Mouse (Mus musculus): ENCODE data around the gene Mcm7. TPM values are rescaled to one million over a fixed set of nuclear protein-coding genes. Genes with fewer than 3 reads are reported as not detected.
A peak's percentile ranks its signal among the peaks of the same experiment; 100 is the strongest.

Mcm7 gene
- total RNA-seq, 2 experiments from 2014 or later = 100 to 155 TPM

- peak; percentile 96 for ATAC-seq (replicated peaks; ENCODE audit: low FRiP score, poor library complexity, severe bottlenecking)
Measured at GRCm38 (mm10) chr5:138160842-138161665, 11.2 kb downstream of the Mcm7 start, which contains the start of gene Cops6. Cops6 (plus strand) TSS chr5:138161071.

GRCm38 (mm10) chr5:138160224-138160762, 11.9 kb downstream of the Mcm7 start:
- ATAC-seq (replicated peaks; ENCODE audit: low FRiP score, poor library complexity, severe bottlenecking) = no peak

DNA sequence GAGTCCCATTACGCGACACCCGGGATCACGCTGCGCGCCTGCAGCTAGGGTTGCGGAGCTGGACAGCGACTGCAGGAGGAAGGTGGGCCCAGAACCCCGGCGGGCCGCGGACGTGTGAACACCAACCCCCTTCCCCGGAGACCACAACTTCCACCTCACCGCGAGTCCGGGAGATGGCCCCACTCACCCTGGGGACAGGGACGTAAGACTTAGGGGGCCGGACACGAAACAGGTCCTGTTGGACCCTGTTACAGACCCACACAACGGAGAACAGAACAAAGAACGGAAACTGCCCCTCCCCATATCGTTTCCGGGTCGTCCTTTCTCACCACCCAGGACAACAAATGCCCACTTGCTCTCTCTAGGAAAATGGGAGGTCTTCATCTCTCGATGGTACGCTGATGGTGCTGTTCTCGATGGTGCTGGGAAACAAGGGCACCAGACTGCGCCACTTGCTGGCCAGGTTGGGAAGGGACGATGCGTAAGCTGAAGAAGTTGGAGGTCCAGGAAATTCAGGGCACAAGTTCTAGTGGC, 16.7 kb downstream of the Mcm7 start, which contains the start of gene Zfp113:
Zfp113 (minus strand) TSS at position 302 of the 534 bp plus-strand sequence.
- ATAC-seq (replicated peaks; ENCODE audit: low FRiP score, poor library complexity, severe bottlenecking) = peak; percentile 96

DNA sequence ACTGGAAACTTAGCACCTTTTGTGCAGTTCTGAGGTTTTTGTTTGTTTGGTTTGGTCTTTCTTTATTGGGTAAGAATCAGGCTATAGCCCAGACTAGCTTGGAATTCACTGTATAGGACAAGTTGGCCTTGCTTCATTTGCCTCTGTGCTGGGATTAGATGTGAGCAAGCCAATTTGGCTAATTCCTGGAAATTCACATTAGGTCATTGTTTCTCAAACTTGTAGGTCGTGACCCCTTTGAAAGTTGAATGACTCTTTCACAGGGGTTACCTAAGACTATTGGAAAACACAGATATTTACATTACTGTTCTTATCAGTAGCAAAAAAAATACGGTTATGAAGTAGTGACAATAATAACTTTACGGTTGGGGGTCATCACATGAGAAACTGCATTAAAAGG, 17.8 kb downstream of the Mcm7 start:
- no peak for ATAC-seq (replicated peaks; ENCODE audit: low FRiP score, poor library complexity, severe bottlenecking)

- no peak for ATAC-seq (replicated peaks; ENCODE audit: low FRiP score, poor library complexity, severe bottlenecking)
Measured at GRCm38 (mm10) chr5:138138585-138138984, 33.6 kb downstream of the Mcm7 start.

DNA sequence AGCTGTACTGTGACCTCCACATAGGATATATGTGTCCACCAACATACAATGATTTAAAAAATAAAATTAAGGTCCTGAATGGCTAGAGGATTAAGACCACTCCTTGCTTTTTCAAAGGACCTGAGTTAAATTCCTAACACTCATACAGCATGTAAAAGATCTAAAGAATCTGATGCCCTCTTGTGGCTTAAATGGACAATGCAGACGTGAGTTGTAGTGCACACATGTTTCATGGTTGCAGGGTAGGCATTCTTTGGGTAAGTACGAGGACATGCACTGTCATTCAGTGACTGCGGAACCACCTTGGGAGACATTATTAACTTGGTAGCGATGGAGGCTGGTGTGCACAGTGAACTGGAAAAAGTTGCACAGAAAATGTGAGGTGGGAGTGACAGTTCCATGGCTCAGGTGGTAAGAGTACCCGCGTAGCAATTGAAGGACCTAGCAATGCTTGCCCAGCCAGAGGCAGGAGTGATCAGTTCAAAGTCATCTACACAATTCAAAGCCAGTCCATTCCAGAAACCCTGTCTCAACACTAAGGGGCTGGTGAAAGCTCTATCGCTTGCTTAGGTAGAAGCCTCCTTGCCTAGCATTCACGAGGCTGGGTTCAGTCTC, 34.2 kb downstream of the Mcm7 start:
- peak; percentile 87 for ATAC-seq (replicated peaks; ENCODE audit: low FRiP score, poor library complexity, severe bottlenecking)

GRCm38 (mm10) chr5:138137257-138137656, 35.0 kb downstream of the Mcm7 start:
- ATAC-seq (replicated peaks; ENCODE audit: low FRiP score, poor library complexity, severe bottlenecking) = no peak

DNA sequence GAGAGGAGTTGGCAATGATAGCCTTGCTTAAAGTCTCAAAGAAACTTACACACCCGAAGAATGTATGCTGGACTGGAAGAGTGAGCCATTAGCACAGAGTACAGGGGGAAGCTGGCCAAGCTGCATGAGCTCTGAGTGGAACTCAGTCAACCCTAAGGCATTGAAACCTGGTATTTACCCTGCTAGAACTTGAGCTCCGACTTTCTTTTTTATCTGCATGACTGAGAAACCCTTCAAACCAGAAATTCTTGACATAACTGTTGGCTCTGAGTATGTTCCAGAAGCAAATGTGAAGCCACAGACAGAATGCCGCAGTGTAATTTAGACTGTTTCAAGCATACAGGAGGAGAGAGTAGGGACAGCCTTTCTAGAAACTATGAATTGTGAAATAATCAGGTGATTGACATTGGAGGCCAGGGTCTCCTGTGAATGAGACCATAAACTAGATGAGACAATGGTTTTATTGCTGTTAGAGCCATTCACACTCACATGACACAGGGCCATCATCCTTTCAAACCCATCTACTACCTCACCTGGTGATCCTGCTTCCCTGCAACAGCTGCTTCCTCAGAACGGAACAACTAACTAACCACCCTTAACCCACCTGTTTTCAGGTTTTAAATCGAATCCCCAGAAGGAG, 39.7 kb downstream of the Mcm7 start:
- no peak for ATAC-seq (replicated peaks; ENCODE audit: low FRiP score, poor library complexity, severe bottlenecking)

- no peak for ATAC-seq (replicated peaks; ENCODE audit: low FRiP score, poor library complexity, severe bottlenecking)
Measured at GRCm38 (mm10) chr5:138118041-138118440, 54.2 kb downstream of the Mcm7 start.

- ATAC-seq (replicated peaks; ENCODE audit: low FRiP score, poor library complexity, severe bottlenecking) = peak; percentile 26
Measured at GRCm38 (mm10) chr5:138117199-138118015, 54.8 kb downstream of the Mcm7 start.

DNA sequence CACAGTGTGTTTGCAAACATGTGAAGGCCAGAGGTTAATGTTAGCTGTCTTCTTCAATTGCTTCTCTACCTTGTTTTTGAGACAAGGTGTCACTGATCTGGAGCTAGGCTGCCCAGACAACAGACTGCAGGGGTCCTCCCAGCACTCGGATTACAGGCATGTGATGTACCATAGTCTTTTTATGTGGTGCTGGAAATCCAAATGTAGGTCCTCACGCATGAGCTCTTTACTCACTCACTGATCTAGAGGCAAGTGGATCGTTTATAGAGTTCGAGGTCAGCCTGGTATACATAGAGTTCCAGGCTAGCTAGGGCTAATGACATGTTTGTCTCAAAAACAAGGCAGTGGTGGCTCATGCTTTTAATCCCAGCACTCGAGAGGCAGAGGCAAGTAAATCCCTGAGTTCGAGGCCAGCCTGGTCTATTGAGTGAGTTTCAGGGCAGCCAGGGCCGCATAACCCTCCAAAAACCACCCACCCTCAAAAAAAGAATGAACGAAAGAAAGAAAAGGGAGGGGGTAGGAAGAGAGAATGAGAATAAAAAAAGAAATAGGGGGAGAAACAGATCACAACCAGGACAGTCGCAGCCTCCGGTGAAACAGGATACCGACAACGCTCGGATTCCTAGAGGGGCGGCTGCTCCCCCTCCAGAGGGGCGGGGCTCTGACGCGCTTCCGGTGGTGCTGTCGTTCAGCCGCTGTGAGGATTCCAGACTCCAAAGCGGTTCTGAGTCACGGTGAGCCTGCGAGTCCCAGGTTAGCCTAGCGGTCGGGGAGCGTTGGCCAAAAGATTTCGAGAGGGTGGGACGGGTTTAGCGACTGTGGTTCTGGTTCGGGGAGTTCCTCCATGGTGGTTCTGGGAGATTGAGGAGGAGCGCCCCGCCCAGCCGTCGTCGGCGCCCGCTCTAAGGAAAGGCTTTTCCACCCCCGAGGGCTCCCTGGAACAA, 55.7 kb downstream of the Mcm7 start, which contains the start of gene Zscan21:
Zscan21 (plus strand) TSS at position 649 of the 944 bp plus-strand sequence.
- peak; percentile 99 for ATAC-seq (replicated peaks; ENCODE audit: low FRiP score, poor library complexity, severe bottlenecking)

Other genes starting within 250 kb of the Mcm7 start
- gene Gjc3, start 209.3 kb downstream of the Mcm7 start, total RNA-seq (2015; ENCODE audit: low replicate concordance) = not detected in 2 replicates
- not detected in 2 replicates for gene Gjc3, start 209.3 kb downstream of the Mcm7 start, total RNA-seq (2017; ENCODE audit: low replicate concordance)
- gene Azgp1, start 190.9 kb downstream of the Mcm7 start, total RNA-seq (2015; ENCODE audit: low replicate concordance) = not detected in 2 replicates
- not detected in 2 replicates for gene Azgp1, start 190.9 kb downstream of the Mcm7 start, total RNA-seq (2017; ENCODE audit: low replicate concordance)
- gene Smok3a, start 151.2 kb downstream of the Mcm7 start, total RNA-seq (2015; ENCODE audit: low replicate concordance) = not detected in 2 replicates
- 0.09 TPM in 1 of 2 replicates, not detected in the other for gene Smok3a, start 151.2 kb downstream of the Mcm7 start, total RNA-seq (2017; ENCODE audit: low replicate concordance)
- gene Smok3b, start 151.0 kb downstream of the Mcm7 start, total RNA-seq (2015; ENCODE audit: low replicate concordance) = not detected in 2 replicates
- not detected in 2 replicates for gene Smok3b, start 151.0 kb downstream of the Mcm7 start, total RNA-seq (2017; ENCODE audit: low replicate concordance)
- gene Smok3c, start 119.2 kb downstream of the Mcm7 start, total RNA-seq (2015; ENCODE audit: low replicate concordance) = not detected in 2 replicates
- gene Smok3c, start 119.2 kb downstream of the Mcm7 start, total RNA-seq (2017; ENCODE audit: low replicate concordance) = not detected in 2 replicates
- 10.0 and 15.7 TPM in 2 replicates for gene Zkscan1, start 87.3 kb downstream of the Mcm7 start, total RNA-seq (2015; ENCODE audit: low replicate concordance)
- 11.1 and 16.9 TPM in 2 replicates for gene Zkscan1, start 87.3 kb downstream of the Mcm7 start, total RNA-seq (2017; ENCODE audit: low replicate concordance)
- 3.8 and 9.2 TPM in 2 replicates for gene Zscan21, start 55.5 kb downstream of the Mcm7 start, total RNA-seq (2015; ENCODE audit: low replicate concordance)
- 6.8 and 13.2 TPM in 2 replicates for gene Zscan21, start 55.5 kb downstream of the Mcm7 start, total RNA-seq (2017; ENCODE audit: low replicate concordance)
- 0.77 TPM in 1 of 2 replicates, not detected in the other for gene Zfp113, start 16.7 kb downstream of the Mcm7 start, total RNA-seq (2015; ENCODE audit: low replicate concordance)
- gene Zfp113, start 16.7 kb downstream of the Mcm7 start, total RNA-seq (2017; ENCODE audit: low replicate concordance) = 2.6 and 5.4 TPM in 2 replicates
- gene Cops6, start 11.4 kb downstream of the Mcm7 start, total RNA-seq (2015; ENCODE audit: low replicate concordance) = 23.0 and 62.8 TPM in 2 replicates
- 17.0 and 19.7 TPM in 2 replicates for gene Cops6, start 11.4 kb downstream of the Mcm7 start, total RNA-seq (2017; ENCODE audit: low replicate concordance)
- gene Ap4m1, start 420 bp downstream of the Mcm7 start, total RNA-seq (2015; ENCODE audit: low replicate concordance) = 4.8 and 5.6 TPM in 2 replicates
- 7.9 and 12.5 TPM in 2 replicates for gene Ap4m1, start 420 bp downstream of the Mcm7 start, total RNA-seq (2017; ENCODE audit: low replicate concordance)
- gene Taf6, start 15.0 kb upstream of the Mcm7 start, total RNA-seq (2015; ENCODE audit: low replicate concordance) = 10.6 and 16.9 TPM in 2 replicates
- 10.9 and 11.5 TPM in 2 replicates for gene Taf6, start 15.0 kb upstream of the Mcm7 start, total RNA-seq (2017; ENCODE audit: low replicate concordance)
- gene Cnpy4, start 15.1 kb upstream of the Mcm7 start, total RNA-seq (2015; ENCODE audit: low replicate concordance) = 7.3 and 12.1 TPM in 2 replicates
- 6.3 and 13.1 TPM in 2 replicates for gene Cnpy4, start 15.1 kb upstream of the Mcm7 start, total RNA-seq (2017; ENCODE audit: low replicate concordance)
- gene Mblac1, start 21.9 kb upstream of the Mcm7 start, total RNA-seq (2015; ENCODE audit: low replicate concordance) = 1.0 TPM in 1 of 2 replicates, not detected in the other
- gene Mblac1, start 21.9 kb upstream of the Mcm7 start, total RNA-seq (2017; ENCODE audit: low replicate concordance) = 2.2 and 2.5 TPM in 2 replicates
- not detected in 2 replicates for gene Nxpe5, start 53.5 kb upstream of the Mcm7 start, total RNA-seq (2015; ENCODE audit: low replicate concordance)
- not detected in 2 replicates for gene Nxpe5, start 53.5 kb upstream of the Mcm7 start, total RNA-seq (2017; ENCODE audit: low replicate concordance)
- gene Lamtor4, start 83.1 kb upstream of the Mcm7 start, total RNA-seq (2015; ENCODE audit: low replicate concordance) = 34.5 and 63.6 TPM in 2 replicates
- gene Lamtor4, start 83.1 kb upstream of the Mcm7 start, total RNA-seq (2017; ENCODE audit: low replicate concordance) = 11.3 and 13.1 TPM in 2 replicates
- 9.0 and 16.9 TPM in 2 replicates for gene BC037034, start 91.6 kb upstream of the Mcm7 start, total RNA-seq (2015; ENCODE audit: low replicate concordance)
- gene BC037034, start 91.6 kb upstream of the Mcm7 start, total RNA-seq (2017; ENCODE audit: low replicate concordance) = 10.5 and 20.8 TPM in 2 replicates
- not detected in 2 replicates for gene Gal3st4, start 100.4 kb upstream of the Mcm7 start, total RNA-seq (2015; ENCODE audit: low replicate concordance)
- gene Gal3st4, start 100.4 kb upstream of the Mcm7 start, total RNA-seq (2017; ENCODE audit: low replicate concordance) = not detected in 2 replicates
- gene Gm43720, start 107.5 kb upstream of the Mcm7 start, total RNA-seq (2015; ENCODE audit: low replicate concordance) = 0.21 TPM in 1 of 2 replicates, not detected in the other
- not detected in 2 replicates for gene Gm43720, start 107.5 kb upstream of the Mcm7 start, total RNA-seq (2017; ENCODE audit: low replicate concordance)
- gene Gpc2, start 107.6 kb upstream of the Mcm7 start, total RNA-seq (2015; ENCODE audit: low replicate concordance) = 2.9 TPM in 1 of 2 replicates, not detected in the other
- 1.7 TPM in 1 of 2 replicates, not detected in the other for gene Gpc2, start 107.6 kb upstream of the Mcm7 start, total RNA-seq (2017; ENCODE audit: low replicate concordance)
- gene Stag3, start 107.8 kb upstream of the Mcm7 start, total RNA-seq (2015; ENCODE audit: low replicate concordance) = 9.0 and 25.7 TPM in 2 replicates
- gene Stag3, start 107.8 kb upstream of the Mcm7 start, total RNA-seq (2017; ENCODE audit: low replicate concordance) = 5.6 and 10.9 TPM in 2 replicates
- not detected in 2 replicates for gene Pvrig, start 169.5 kb upstream of the Mcm7 start, total RNA-seq (2015; ENCODE audit: low replicate concordance)
- gene Pvrig, start 169.5 kb upstream of the Mcm7 start, total RNA-seq (2017; ENCODE audit: low replicate concordance) = 0.17 TPM in 1 of 2 replicates, not detected in the other

Data from erythroblast, adult 5-6 weeks (primary cell).